Mouse (Mus musculus) left cerebral cortex, postnatal 25 days (tissue): ENCODE results near the gene Rbm15. TPM values are rescaled to one million over a fixed set of nuclear protein-coding genes. Genes with fewer than 3 reads are reported as not detected.
A peak's percentile ranks its signal among the peaks of the same experiment; 100 is the strongest.

Experiments used
- DNase-seq, 2 experiments: peaks; one replicate each; pipeline ENCODE4 v3.0.0; 2022; ENCODE audit warnings: low spot score in 2 of 2, mixed read lengths in 1 of 2
- intact Hi-C: fragments of 180-260 bp; cut with DNase I; formaldehyde crosslinking; loops from one replicate; pipeline ENCODE4 v1.15.1; 2025
- total RNA-seq, 2 experiments: library from RNA; stranded (reverse); gene quantifications; 2 replicates each; pipeline ENCODE4 v1.2.3; 2021

Gene Rbm15
- 10 to 100 TPM; 24.2 to 28.2 TPM for total RNA-seq

GRCm38 (mm10) chr3:107333381-107334201, at the start of gene Rbm15:
Gene Rbm15 (minus strand): TSS chr3:107333673.
- DNase-seq, result peak; percentile 99 to 100
- intact Hi-C loops, result loop anchor here (2.0 kb wide), 1 partner anchor 55 kb away; the partner anchor contains the start of gene Lamtor5

- intact Hi-C loops, result no loop called here
- DNase-seq, result peak; percentile 49 to 58
Observed at GRCm38 (mm10) chr3:107379422-107379821, 45.9 kb upstream of the Rbm15 start.

- DNase-seq, result no peak
- intact Hi-C loops, result no loop called here
Observed at GRCm38 (mm10) chr3:107378626-107379025, 45.2 kb upstream of the Rbm15 start.

GRCm38 (mm10) chr3:107374948-107375664, 41.6 kb upstream of the Rbm15 start:
- DNase-seq, result no peak
- intact Hi-C loops, result no loop called here

GRCm38 (mm10) chr3:107369156-107369555, 35.7 kb upstream of the Rbm15 start:
- intact Hi-C loops, result no loop called here
- no peak for DNase-seq

- peak in 1 of 2 experiments; percentile 54 for DNase-seq
- intact Hi-C loops, result no loop called here
Observed at GRCm38 (mm10) chr3:107367938-107368599, 34.6 kb upstream of the Rbm15 start.

- intact Hi-C loops, result no loop called here
Observed at GRCm38 (mm10) chr3:107365341-107365740, 31.9 kb upstream of the Rbm15 start.

GRCm38 (mm10) chr3:107363391-107363790, 29.9 kb upstream of the Rbm15 start:
- DNase-seq, result no peak
- intact Hi-C loops, result no loop called here

More at GRCm38 (mm10) chr3:107365341-107365740, 31.9 kb upstream of the Rbm15 start:
- DNase-seq, result no peak

- DNase-seq, result no peak
- intact Hi-C loops, result no loop called here
Observed at GRCm38 (mm10) chr3:107360341-107360740, 26.9 kb upstream of the Rbm15 start.

- no peak for DNase-seq
- intact Hi-C loops, result loop anchor here (1.0 to 10.0 kb wide), 4 partner anchors 105 to 247 kb away; partner anchors contain the start of gene A630076J17Rik
Observed at GRCm38 (mm10) chr3:107357700-107358234, 24.3 kb upstream of the Rbm15 start.

- intact Hi-C loops, result loop anchor here (1.0 to 10.0 kb wide), 4 partner anchors 105 to 248 kb away; partner anchors contain the start of gene A630076J17Rik
- DNase-seq, result peak; percentile 84 to 91
Observed at GRCm38 (mm10) chr3:107356964-107357441, 23.5 kb upstream of the Rbm15 start.

GRCm38 (mm10) chr3:107355618-107356260, 22.3 kb upstream of the Rbm15 start:
- intact Hi-C loops, result loop anchor here (5.0 to 10.0 kb wide), 2 partner anchors 123 to 249 kb away; partner anchors contain the start of gene A630076J17Rik
- DNase-seq, result no peak

GRCm38 (mm10) chr3:107351706-107352105, 18.2 kb upstream of the Rbm15 start:
- intact Hi-C loops, result loop anchor here (5.0 to 10.0 kb wide), 2 partner anchors 139 to 253 kb away; no protein-coding TSS in a partner anchor
- no peak for DNase-seq

GRCm38 (mm10) chr3:107349006-107349405, 15.5 kb upstream of the Rbm15 start:
- peak in 1 of 2 experiments; percentile 36 for DNase-seq

GRCm38 (mm10) chr3:107345033-107345725, 11.7 kb upstream of the Rbm15 start:
- DNase-seq, result no peak
- intact Hi-C loops, result no loop called here

More at GRCm38 (mm10) chr3:107349006-107349405, 15.5 kb upstream of the Rbm15 start:
- intact Hi-C loops, result no loop called here

- intact Hi-C loops, result no loop called here
- no peak for DNase-seq
Observed at GRCm38 (mm10) chr3:107343971-107344370, 10.5 kb upstream of the Rbm15 start.

- DNase-seq, result peak in 1 of 2 experiments; percentile 9
- intact Hi-C loops, result no loop called here
Observed at GRCm38 (mm10) chr3:107334202-107334934, 895 bp upstream of the Rbm15 start.
